Mouse (Mus musculus): ENCODE results near the gene Hnf4a. TPM values are rescaled to one million over a fixed set of nuclear protein-coding genes. Genes with fewer than 3 reads are reported as not detected.

Hnf4a gene
- polyA plus RNA-seq, 1 experiment from 2014 or later, result not detected

DNA sequence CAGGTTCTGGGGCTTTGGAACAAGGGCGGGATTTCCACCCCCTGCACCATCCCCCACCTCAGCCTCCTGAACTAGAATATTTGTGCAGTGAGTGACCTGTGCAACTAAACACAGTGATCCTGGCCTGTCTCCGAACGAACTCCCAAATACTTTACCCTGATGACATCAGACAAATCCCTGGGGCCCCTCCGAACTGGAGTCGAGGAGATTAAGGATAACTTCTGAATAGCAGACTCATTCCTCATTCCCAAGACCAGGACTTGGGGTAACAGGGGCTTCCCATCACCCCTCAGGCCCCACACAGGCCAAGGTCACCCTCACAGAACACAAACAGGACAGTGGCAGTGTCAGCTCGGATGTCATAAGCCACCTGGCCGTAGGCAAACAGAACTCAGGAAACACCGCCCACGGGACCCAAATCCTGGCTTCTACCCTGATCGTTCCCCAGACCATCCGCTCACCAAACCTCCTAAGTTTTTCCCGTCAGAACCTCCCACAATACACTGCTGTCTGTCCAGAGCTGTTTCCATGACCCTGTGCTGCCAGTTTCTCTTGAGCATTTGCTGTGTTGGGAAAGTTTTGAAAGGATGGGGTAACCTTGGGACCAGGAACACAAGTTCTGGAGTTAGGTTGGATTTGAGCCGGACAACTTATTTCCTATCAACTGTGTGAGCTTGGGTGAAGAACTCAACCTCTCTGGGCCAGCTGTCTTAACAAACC is 32.9 kb downstream of the Hnf4a start:
- H3K4me3 ChIP-seq (ENCODE audit: control insufficient read depth in 1 of 2, insufficient read depth in 1 of 2, low read depth in 1 of 2, low read length in 2 of 2), result no peak overlapping the region
- no peak overlapping the region for H3K27ac ChIP-seq (replicated peaks in 1 of 2; ENCODE audit: control insufficient read depth in 1 of 2, insufficient read depth in 1 of 2, low read depth in 2 of 2, low read length in 2 of 2)
- no peaks in the 10 kb centered on the region for H3K36me3 ChIP-seq (ENCODE audit: control insufficient read depth, insufficient read depth, low read length)
- no peak overlapping the region for H3K9ac ChIP-seq (ENCODE audit: low read length)
- peaks cover 0 to 3% of the 10 kb centered on the region in 2 experiments; a peak in 1 of 4 replicates for H3K4me1 ChIP-seq (ENCODE audit: control insufficient read depth in 2 of 2, insufficient read depth in 2 of 2, low read length in 2 of 2)
- WGBS, result 67% methylated on average over 13 of the region's 13 CpGs
- H3K4me2 ChIP-seq (ENCODE audit: low read length), result no peak overlapping the region
- no peak for ATAC-seq (ENCODE audit: insufficient number of reproducible peaks, insufficient read depth, low FRiP score, low read depth)
- no peaks in the 10 kb centered on the region for H3K9me3 ChIP-seq (ENCODE audit: control insufficient read depth, low read length)
- peaks cover 23% of the 10 kb centered on the region for H3K27me3 ChIP-seq (ENCODE audit: control insufficient read depth, insufficient read depth, low read length)

DNA sequence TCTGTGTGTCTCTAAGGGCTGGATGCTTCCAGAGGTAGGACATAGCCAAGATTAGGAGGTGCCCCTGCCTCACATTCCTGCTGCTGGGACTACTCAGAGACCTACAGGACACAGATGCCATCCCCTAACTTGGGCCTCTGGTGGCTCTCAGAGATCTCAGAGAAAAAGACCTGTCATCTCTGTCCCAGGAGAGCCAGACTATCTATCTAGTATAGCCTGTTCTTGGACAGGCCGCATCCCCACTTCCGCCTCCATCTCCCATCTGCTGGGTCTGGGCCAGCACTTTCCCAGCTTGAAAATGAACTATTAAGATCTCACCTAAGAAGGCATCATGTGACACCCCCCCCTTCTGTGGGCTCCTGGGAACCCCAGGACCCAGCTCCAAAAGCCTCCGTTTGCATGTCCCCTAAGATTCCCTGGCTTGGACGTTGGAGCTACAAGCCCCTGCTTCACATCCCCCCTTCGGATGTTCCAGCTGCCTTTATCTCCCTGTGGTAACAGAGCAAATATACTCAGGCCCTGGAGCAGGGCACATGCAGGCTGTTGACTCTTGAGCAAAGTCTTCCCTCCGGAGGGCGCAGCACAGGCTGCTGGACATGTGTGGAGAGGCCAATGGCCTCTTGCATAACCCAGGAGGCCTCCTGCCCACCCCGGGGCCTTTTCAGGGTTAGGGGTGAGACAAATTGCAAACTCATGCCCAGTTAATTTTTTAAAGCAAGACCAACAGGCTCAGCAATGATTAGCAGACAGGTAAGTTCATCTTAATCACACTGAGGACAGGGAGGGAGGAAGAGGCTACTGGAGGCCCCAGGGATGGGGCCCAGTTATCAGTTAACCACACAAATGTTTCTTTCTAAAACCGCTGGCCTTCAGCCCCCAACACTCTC is 33.9 kb downstream of the Hnf4a start:
- Histone ChIP-seq H3K27me3 (ENCODE audit: control insufficient read depth, insufficient read depth, low read length) (peaks cover 21% of the 10 kb centered on the region), H3K9ac (ENCODE audit: low read length) (no peak overlapping the region), H3K4me3 (ENCODE audit: control insufficient read depth in 1 of 2, insufficient read depth in 1 of 2, low read depth in 1 of 2, low read length in 2 of 2) (no peak overlapping the region), H3K36me3 (ENCODE audit: control insufficient read depth, insufficient read depth, low read length) (no peaks in the 10 kb centered on the region), H3K9me3 (ENCODE audit: control insufficient read depth, low read length) (no peaks in the 10 kb centered on the region), H3K4me2 (ENCODE audit: low read length) (no peak overlapping the region), H3K4me1 (ENCODE audit: control insufficient read depth in 2 of 2, insufficient read depth in 2 of 2, low read length in 2 of 2) (no peaks in the 10 kb centered on the region), H3K27ac (replicated peaks in 1 of 2; ENCODE audit: control insufficient read depth in 1 of 2, insufficient read depth in 1 of 2, low read depth in 2 of 2, low read length in 2 of 2) (no peak overlapping the region)
- WGBS, result 63% methylated on average over 9 of the region's 9 CpGs
- no peak for ATAC-seq (ENCODE audit: insufficient number of reproducible peaks, insufficient read depth, low FRiP score, low read depth)

DNA sequence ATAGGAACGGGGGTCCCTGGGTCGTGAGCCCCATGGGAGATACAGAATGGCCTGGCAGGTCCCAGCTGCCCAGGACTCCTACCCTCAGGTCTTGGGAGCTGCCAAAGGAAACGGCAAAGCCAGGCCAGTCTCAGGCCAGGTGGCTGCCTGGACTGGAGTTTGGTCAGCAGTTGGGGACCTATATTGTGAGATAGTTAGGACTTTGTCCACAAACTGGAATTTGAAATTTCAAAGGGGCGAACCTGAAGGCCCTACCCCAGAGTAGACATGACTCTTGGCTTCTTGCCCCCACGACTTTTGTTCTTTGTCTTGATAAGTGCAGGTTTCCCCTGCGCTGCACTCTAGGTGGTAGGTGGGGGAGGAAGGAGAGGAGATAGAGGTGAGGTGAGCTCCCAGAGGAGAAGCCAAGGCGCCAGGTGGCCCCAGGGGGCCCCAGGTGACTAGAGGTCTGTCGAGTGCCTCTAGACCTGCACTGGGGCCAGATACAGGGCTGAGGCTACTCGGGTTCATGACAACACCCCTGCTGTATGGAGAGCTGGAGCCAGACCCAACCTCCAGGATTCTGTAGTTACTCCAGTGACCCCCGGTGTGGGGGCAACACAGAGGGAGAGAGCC is 35.1 kb downstream of the Hnf4a start:
- Histone ChIP-seq H3K4me3 (ENCODE audit: control insufficient read depth in 1 of 2, insufficient read depth in 1 of 2, low read depth in 1 of 2, low read length in 2 of 2) (no peak overlapping the region), H3K4me2 (ENCODE audit: low read length) (no peak overlapping the region), H3K9ac (ENCODE audit: low read length) (no peak overlapping the region), H3K27me3 (ENCODE audit: control insufficient read depth, insufficient read depth, low read length) (peaks cover 9% of the 10 kb centered on the region; the same call in 1 of the 2 replicates), H3K9me3 (ENCODE audit: control insufficient read depth, low read length) (no peaks in the 10 kb centered on the region), H3K27ac (replicated peaks in 1 of 2; ENCODE audit: control insufficient read depth in 1 of 2, insufficient read depth in 1 of 2, low read depth in 2 of 2, low read length in 2 of 2) (no peak overlapping the region), H3K4me1 (ENCODE audit: control insufficient read depth in 2 of 2, insufficient read depth in 2 of 2, low read length in 2 of 2) (no peaks in the 10 kb centered on the region), H3K36me3 (ENCODE audit: control insufficient read depth, insufficient read depth, low read length) (no peaks in the 10 kb centered on the region)
- ATAC-seq (ENCODE audit: insufficient number of reproducible peaks, insufficient read depth, low FRiP score, low read depth), result no peak
- WGBS, result 65% methylated on average over 10 of the region's 10 CpGs

DNA sequence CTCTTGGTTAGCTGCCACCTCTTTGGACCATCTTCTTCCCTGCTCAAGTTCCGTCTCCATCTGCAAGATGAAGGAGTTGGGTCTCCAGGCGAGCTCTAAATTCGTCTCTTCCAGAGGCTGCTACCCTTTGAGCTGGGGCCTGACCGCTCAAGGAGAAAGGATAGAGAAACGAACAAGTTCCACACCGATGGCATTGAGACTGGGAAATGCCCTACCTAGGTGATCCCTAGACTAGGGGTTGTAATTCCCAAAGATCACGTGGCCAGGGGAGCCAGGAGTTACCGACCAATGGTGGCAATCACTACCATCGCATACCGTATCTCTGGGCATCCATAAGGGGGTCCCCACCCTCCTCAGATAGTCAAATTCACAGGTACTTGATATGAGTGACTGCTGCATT is 36.1 kb downstream of the Hnf4a start:
- H3K9me3 ChIP-seq (ENCODE audit: control insufficient read depth, low read length), result no peaks in the 10 kb centered on the region
- H3K4me3 ChIP-seq (ENCODE audit: control insufficient read depth in 1 of 2, insufficient read depth in 1 of 2, low read depth in 1 of 2, low read length in 2 of 2), result no peak overlapping the region
- H3K36me3 ChIP-seq (ENCODE audit: control insufficient read depth, insufficient read depth, low read length), result no peaks in the 10 kb centered on the region
- H3K27me3 ChIP-seq (ENCODE audit: control insufficient read depth, insufficient read depth, low read length), result 0 out of 2 replicates have a peak, but pooled peaks cover 6% of the 10 kb centered on the region
- no peak overlapping the region for H3K9ac ChIP-seq (ENCODE audit: low read length)
- H3K4me2 ChIP-seq (ENCODE audit: low read length), result no peak overlapping the region
- no peaks in the 10 kb centered on the region for H3K4me1 ChIP-seq (ENCODE audit: control insufficient read depth in 2 of 2, insufficient read depth in 2 of 2, low read length in 2 of 2)
- 85% methylated on average over 10 of the region's 10 CpGs for WGBS
- ATAC-seq (ENCODE audit: insufficient number of reproducible peaks, insufficient read depth, low FRiP score, low read depth), result no peak
- no peak overlapping the region for H3K27ac ChIP-seq (replicated peaks in 1 of 2; ENCODE audit: control insufficient read depth in 1 of 2, insufficient read depth in 1 of 2, low read depth in 2 of 2, low read length in 2 of 2)

DNA sequence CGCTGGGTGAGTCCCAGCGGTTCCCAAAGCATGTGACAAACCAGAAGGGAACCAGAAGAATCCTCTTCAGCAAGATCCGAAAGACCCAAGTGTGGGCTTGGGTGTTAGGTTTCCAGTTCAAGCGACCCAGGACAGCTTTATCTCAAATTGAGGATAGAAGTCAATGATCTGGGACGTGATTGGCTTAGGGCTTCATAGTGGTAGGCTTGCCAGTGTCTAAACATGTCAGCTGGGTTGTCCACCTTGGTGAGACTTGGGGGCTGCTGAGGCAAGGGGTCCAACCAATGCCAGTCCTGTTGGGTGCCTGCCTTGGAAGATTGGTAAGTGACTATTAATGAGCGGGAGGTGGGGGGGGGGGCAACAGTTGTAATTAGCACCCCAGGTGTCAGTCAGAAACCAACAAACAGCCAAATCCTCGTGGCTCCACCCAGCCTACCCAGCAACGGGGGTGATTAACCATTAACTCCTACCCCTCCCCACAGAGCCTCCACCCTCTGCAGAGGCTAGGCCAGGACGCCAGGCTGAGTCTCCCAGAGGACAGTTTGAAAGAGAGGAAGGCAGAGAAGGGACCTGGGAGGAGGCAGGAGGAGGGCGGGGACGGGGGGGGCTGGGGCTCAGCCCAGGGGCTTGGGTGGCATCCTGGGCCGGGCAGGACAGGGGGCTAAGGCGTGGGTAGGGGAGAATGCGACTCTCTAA is 40.2 kb downstream of the Hnf4a start:
- Histone ChIP-seq H3K36me3 (ENCODE audit: control insufficient read depth, insufficient read depth, low read length) (no peaks in the 10 kb centered on the region), H3K9ac (ENCODE audit: low read length) (no peak overlapping the region), H3K4me1 (ENCODE audit: control insufficient read depth in 2 of 2, insufficient read depth in 2 of 2, low read length in 2 of 2) (no peaks in the 10 kb centered on the region), H3K9me3 (ENCODE audit: control insufficient read depth, low read length) (no peaks in the 10 kb centered on the region), H3K4me3 (ENCODE audit: control insufficient read depth in 1 of 2, insufficient read depth in 1 of 2, low read depth in 1 of 2, low read length in 2 of 2) (no peak overlapping the region), H3K4me2 (ENCODE audit: low read length) (no peak overlapping the region), H3K27me3 (ENCODE audit: control insufficient read depth, insufficient read depth, low read length) (peaks cover 12% of the 10 kb centered on the region; the same call in 1 of the 2 replicates), H3K27ac (replicated peaks in 1 of 2; ENCODE audit: control insufficient read depth in 1 of 2, insufficient read depth in 1 of 2, low read depth in 2 of 2, low read length in 2 of 2) (no peak overlapping the region)
- WGBS, result 59% methylated on average over 14 of the region's 14 CpGs
- no peak for ATAC-seq (ENCODE audit: insufficient number of reproducible peaks, insufficient read depth, low FRiP score, low read depth)

DNA sequence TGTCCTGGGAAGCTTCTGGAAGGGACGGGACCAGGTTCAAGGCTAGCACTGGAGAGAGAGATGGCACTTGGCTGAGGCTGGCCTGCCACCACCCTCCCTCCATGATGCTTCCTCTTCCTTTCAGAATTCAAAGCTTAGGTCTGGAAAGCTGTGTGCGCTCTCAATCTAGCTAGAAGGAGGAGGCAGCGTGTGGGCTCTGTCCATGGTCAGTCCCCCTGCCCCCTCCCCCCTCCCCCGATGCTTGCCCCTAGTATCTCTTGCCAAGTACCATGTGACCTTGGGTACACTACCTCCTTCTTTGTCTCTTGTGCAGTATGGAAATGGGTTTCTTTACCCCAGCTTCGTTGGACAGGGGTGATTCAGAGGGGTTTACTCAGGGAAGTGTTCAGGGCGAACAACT is 42.2 kb downstream of the Hnf4a start:
- Histone ChIP-seq H3K4me2 (ENCODE audit: low read length) (no peak overlapping the region), H3K9me3 (ENCODE audit: control insufficient read depth, low read length) (no peaks in the 10 kb centered on the region), H3K4me3 (ENCODE audit: control insufficient read depth in 1 of 2, insufficient read depth in 1 of 2, low read depth in 1 of 2, low read length in 2 of 2) (no peak overlapping the region), H3K4me1 (ENCODE audit: control insufficient read depth in 2 of 2, insufficient read depth in 2 of 2, low read length in 2 of 2) (no peaks in the 10 kb centered on the region), H3K36me3 (ENCODE audit: control insufficient read depth, insufficient read depth, low read length) (no peaks in the 10 kb centered on the region), H3K9ac (ENCODE audit: low read length) (no peak overlapping the region), H3K27ac (replicated peaks in 1 of 2; ENCODE audit: control insufficient read depth in 1 of 2, insufficient read depth in 1 of 2, low read depth in 2 of 2, low read length in 2 of 2) (no peak overlapping the region), H3K27me3 (ENCODE audit: control insufficient read depth, insufficient read depth, low read length) (peaks cover 19% of the 10 kb centered on the region; the same call in 1 of the 2 replicates)
- no peak for ATAC-seq (ENCODE audit: insufficient number of reproducible peaks, insufficient read depth, low FRiP score, low read depth)
- 64% methylated on average over 6 of the region's 6 CpGs for WGBS

DNA sequence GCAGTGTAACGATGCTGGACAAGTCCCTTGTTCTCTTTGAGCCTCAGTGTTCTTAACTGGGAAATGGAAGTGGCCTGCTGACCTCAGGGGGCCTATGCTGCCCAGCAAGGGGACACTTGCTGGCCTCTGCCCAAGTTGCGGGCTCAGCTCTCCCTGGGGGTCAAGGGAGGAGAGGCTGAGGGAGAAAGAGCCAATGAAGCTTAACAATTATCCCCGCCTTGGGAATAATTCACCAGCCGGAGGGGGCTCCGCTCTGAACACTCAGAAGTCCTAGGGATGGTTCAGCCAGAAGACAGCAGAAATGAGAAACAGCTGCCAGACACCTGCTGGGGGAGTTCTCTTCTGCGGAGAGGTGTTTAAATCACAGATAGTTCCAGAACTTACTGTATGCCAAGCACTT is 43.2 kb downstream of the Hnf4a start:
- H3K4me1 ChIP-seq (ENCODE audit: control insufficient read depth in 2 of 2, insufficient read depth in 2 of 2, low read length in 2 of 2), result no peaks in the 10 kb centered on the region
- H3K36me3 ChIP-seq (ENCODE audit: control insufficient read depth, insufficient read depth, low read length), result no peaks in the 10 kb centered on the region
- ATAC-seq (ENCODE audit: insufficient number of reproducible peaks, insufficient read depth, low FRiP score, low read depth), result no peak
- no peak overlapping the region for H3K4me3 ChIP-seq (ENCODE audit: control insufficient read depth in 1 of 2, insufficient read depth in 1 of 2, low read depth in 1 of 2, low read length in 2 of 2)
- H3K9me3 ChIP-seq (ENCODE audit: control insufficient read depth, low read length), result no peaks in the 10 kb centered on the region
- 70% methylated on average over 6 of the region's 6 CpGs for WGBS
- H3K27me3 ChIP-seq (ENCODE audit: control insufficient read depth, insufficient read depth, low read length), result peaks cover 19% of the 10 kb centered on the region; the same call in 1 of the 2 replicates
- H3K9ac ChIP-seq (ENCODE audit: low read length), result no peak overlapping the region
- H3K27ac ChIP-seq (replicated peaks in 1 of 2; ENCODE audit: control insufficient read depth in 1 of 2, insufficient read depth in 1 of 2, low read depth in 2 of 2, low read length in 2 of 2), result no peak overlapping the region
- no peak overlapping the region for H3K4me2 ChIP-seq (ENCODE audit: low read length)

Data from heart, embryonic 14.5 days (tissue).